Mouse (Mus musculus) thymus, adult 2 months (tissue): Measurements from ENCODE around the gene Ankrd52. TPM values are rescaled to one million over a fixed set of nuclear protein-coding genes. Genes with fewer than 3 reads are reported as not detected.

Source experiments
- DNase-seq: peaks from one replicate; pipeline ENCODE4 v3.0.0; 2021
- H3K27ac ChIP-seq: fragments of 200-500 bp; 2 replicates; pipeline ENCODE4 v1.5.1; 2012; ENCODE audit warnings: low read length, control low read depth; ENCODE audit not compliant: control insufficient read depth, insufficient read depth
- H3K27me3 ChIP-seq: fragments of 200-500 bp; 2 replicates; pipeline ENCODE4 v1.6.1; 2012; ENCODE audit warnings: mild to moderate bottlenecking, low read length, moderate library complexity, mixed read lengths; ENCODE audit not compliant: control insufficient read depth, insufficient read depth
- H3K36me3 ChIP-seq: fragments of 200-500 bp; 2 replicates; pipeline ENCODE4 v1.6.1; 2012; ENCODE audit warnings: mild to moderate bottlenecking, low read length, moderate library complexity; ENCODE audit not compliant: control insufficient read depth, insufficient read depth
- H3K4me1 ChIP-seq: fragments of 200-500 bp; replicated peaks from 2 replicates; pipeline ENCODE4 v1.6.1; 2012; ENCODE audit warnings: low read length; ENCODE audit not compliant: control insufficient read depth, insufficient read depth
- H3K4me3 ChIP-seq: fragments of 200-500 bp; 2 replicates; pipeline ENCODE4 v1.5.1; 2012; ENCODE audit warnings: mild to moderate bottlenecking, low read length, control low read depth, moderate library complexity; ENCODE audit not compliant: control insufficient read depth, insufficient read depth
- CTCF ChIP-seq: fragments of 200-500 bp; IDR thresholded peaks from 2 replicates; pipeline ENCODE4 v1.5.1; 2012; ENCODE audit warnings: mild to moderate bottlenecking, control low read depth, low read length, moderate library complexity, borderline replicate concordance; ENCODE audit not compliant: control insufficient read depth, poor library complexity, insufficient read depth; ENCODE audit errors: extremely low read depth
- POLR2A ChIP-seq: fragments of 200-500 bp; IDR thresholded peaks from 2 replicates; pipeline ENCODE4 v1.6.1; 2012; ENCODE audit warnings: mild to moderate bottlenecking, low read length, control low read depth, moderate library complexity; ENCODE audit not compliant: control insufficient read depth, poor library complexity, insufficient read depth; ENCODE audit errors: extremely low read depth
- WGBS: fragments of 180-500 bp; shearing (Covaris S2); methylation state at CpG from one replicate; pipeline ENCODE4 v1.1.7; 2018; 5-methylcytosine and 5-hydroxymethylcytosine counted together
- polyA plus RNA-seq: library from polyadenylated mRNA; depleted of rRNA; stranded (reverse); fragments of >200 nt; gene quantifications from 2 replicates; pipeline ENCODE4 v1.2.3, GENCODE M21; 2012

The Ankrd52 gene
- polyA plus RNA-seq, 1 experiment = 71.0 TPM

DNA sequence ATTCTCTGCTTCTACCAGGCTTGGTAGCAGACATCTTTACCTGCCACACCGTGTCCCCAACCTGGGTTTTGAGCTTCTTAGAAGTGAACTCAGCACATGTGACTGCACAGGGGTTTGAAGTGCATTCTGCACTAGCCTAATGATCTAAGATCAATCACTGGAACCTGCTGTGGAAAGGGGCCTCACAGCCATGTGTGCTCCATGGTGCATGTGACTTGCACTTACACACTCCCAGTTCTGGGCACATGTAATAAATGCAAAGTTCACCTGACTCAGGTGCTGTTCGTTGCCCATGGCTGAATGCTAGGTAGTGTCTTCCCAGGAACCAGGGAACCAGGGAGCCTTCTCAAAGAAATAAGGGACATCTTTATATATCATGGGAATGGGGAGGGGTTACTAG lies 56.5 kb downstream of the Ankrd52 start:
- Histone ChIP-seq H3K36me3 (peaks cover 25% of the 10 kb centered on the region), H3K27me3 (no peaks in the 10 kb centered on the region), H3K4me3 (no peak overlapping the region), H3K4me1 (peaks cover 32% of the 10 kb centered on the region), H3K27ac (peak overlapping the region; percentile 17; the same call in 1 of the 2 replicates)
- TF ChIP-seq POLR2A (no peak), CTCF (no peak)
- 98% methylated on average over 2 of the region's 2 CpGs for WGBS
- no peak for DNase-seq

DNA sequence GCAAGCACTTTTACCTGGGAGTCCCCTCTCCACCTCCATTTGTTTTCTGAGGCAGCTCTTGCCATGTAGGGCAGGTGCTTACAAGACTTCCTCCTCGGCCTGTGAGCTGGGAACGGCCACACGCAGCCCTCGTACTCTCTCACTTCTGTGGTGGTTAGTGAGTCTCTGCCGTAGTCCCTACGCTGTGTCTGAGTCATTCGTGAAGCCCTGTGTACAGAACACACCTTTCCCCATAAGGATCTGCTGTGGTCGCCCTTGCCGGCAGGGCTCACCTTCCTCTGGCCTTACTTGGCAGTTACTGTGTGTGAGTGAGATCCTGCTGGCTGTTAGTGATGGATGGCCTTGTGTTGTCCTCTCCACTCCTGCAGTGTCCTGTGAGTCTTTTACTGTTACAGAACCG lies 57.8 kb downstream of the Ankrd52 start:
- TF ChIP-seq CTCF (no peak), POLR2A (0 out of 2 replicates have a peak, but pooled peaks have one; percentile 22)
- Histone ChIP-seq H3K36me3 (peaks cover 15% of the 10 kb centered on the region), H3K4me3 (peak overlapping the region; percentile 13), H3K4me1 (peaks cover 35% of the 10 kb centered on the region), H3K27me3 (no peaks in the 10 kb centered on the region), H3K27ac (peak overlapping the region; percentile 96)
- DNase-seq = peak; percentile 57
- WGBS = 9% methylated on average over 10 of the region's 10 CpGs

- Histone ChIP-seq H3K4me3 (no peak overlapping the region), H3K36me3 (peaks cover 11% of the 10 kb centered on the region), H3K27me3 (no peaks in the 10 kb centered on the region), H3K27ac (peak overlapping the region; percentile 96), H3K4me1 (peaks cover 35% of the 10 kb centered on the region)
- peak; percentile 19 for DNase-seq
- TF ChIP-seq POLR2A = no peak
- TF ChIP-seq CTCF = no peak
- WGBS = 86% methylated on average over 17 of the region's 17 CpGs
These were observed 58.4 kb downstream of the Ankrd52 start for GRCm38 (mm10) chr10:128435186-128435823.

DNA sequence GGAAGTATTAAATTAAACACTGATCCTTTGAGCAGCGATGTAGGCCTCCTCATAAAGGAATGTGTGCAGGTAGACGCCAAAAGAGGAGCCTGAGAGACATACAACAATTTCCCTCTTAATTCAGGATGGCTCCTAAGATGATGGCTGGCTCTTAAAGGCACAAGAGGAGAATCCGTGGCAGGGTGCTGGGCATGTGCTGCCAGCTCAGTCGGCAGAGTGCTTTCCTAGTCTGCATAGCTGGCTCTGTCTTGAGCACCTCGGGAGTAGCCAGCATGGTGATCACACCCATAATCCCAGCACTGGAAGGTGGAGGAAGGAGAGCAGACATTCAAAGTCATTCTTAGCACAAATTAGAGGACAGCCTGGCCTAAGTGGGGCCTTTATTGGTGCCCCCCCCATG lies 59.0 kb downstream of the Ankrd52 start:
- Histone ChIP-seq H3K27me3 (no peaks in the 10 kb centered on the region), H3K27ac (peak overlapping the region; percentile 96), H3K4me3 (no peak overlapping the region), H3K4me1 (peaks cover 35% of the 10 kb centered on the region), H3K36me3 (peaks cover 11% of the 10 kb centered on the region)
- WGBS = 64% methylated on average over 5 of the region's 5 CpGs
- no peak for DNase-seq
- TF ChIP-seq CTCF (no peak), POLR2A (no peak)

GRCm38 (mm10) chr10:128436376-128436775 lies 59.5 kb downstream of the Ankrd52 start:
- H3K4me3 ChIP-seq = no peak overlapping the region
- TF ChIP-seq CTCF (no peak), POLR2A (no peak)
- H3K27me3 ChIP-seq = no peaks in the 10 kb centered on the region
- H3K36me3 ChIP-seq = peaks cover 11% of the 10 kb centered on the region
- 25% methylated on average over 8 of the region's 8 CpGs for WGBS
- H3K27ac ChIP-seq = no peak overlapping the region
- peaks cover 35% of the 10 kb centered on the region for H3K4me1 ChIP-seq
- no peak for DNase-seq

DNA sequence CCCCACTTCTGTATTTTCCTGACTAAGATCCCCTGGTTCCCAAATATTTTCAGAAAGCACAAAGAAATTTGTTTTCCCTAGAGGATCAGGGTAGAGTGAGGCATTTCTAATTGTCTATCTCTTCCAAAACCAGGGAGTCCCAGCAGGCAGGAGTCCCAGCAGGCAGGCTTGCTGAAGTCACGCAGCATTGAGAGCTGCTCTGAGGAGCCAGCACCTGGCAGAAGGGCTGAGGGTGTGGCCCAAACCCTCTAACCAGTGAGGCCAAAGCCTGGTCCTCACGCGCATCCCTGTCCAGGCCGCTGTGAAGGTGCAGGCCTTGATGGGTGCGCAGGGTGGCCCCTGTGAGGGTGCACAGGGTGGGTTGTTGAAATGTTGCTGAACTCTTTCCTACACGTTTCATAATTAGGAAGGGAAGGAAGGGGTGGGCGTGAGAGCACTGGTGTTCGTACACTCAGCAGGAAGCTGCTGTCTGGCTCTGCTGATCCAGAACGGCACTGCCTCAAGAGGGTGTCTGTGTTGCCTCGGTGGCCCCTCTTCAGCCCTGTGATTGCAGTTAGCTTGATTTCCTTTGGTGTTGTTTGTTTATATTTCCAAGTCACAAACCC lies 61.9 kb downstream of the Ankrd52 start:
- Histone ChIP-seq H3K27me3 (no peaks in the 10 kb centered on the region), H3K4me3 (no peak overlapping the region), H3K36me3 (peaks cover 11% of the 10 kb centered on the region), H3K4me1 (peaks cover 32% of the 10 kb centered on the region), H3K27ac (peak overlapping the region; percentile 45)
- DNase-seq = peak; percentile 18
- TF ChIP-seq CTCF (no peak), POLR2A (no peak)
- 71% methylated on average over 10 of the region's 10 CpGs for WGBS

DNA sequence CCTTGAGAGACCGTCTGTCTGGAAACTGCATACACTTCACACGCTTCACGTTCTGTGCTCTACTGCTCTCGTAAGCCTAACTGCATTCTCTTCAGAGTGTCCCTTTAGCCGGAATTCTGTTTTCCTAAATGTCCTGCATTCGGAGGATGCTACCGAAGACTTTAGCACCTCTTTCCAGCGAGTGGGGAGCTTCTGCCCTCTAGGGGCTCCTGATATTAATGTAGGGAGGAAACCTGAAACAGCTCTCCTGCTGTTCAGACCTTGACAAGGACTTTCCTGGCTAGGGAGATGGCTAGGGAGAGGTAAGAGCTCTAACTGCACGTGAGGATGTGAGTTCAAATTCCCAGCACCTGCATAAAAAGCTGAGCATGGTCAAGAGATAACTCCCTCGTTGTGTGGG lies 63.5 kb downstream of the Ankrd52 start:
- TF ChIP-seq POLR2A (no peak), CTCF (no peak)
- H3K4me1 ChIP-seq = peaks cover 18% of the 10 kb centered on the region
- DNase-seq = peak; percentile 37
- no peaks in the 10 kb centered on the region for H3K27me3 ChIP-seq
- no peak overlapping the region for H3K4me3 ChIP-seq
- WGBS = 77% methylated on average over 10 of the region's 10 CpGs
- H3K36me3 ChIP-seq = peaks cover 11% of the 10 kb centered on the region
- no peak overlapping the region for H3K27ac ChIP-seq
